Mouse (Mus musculus): ENCODE data around the gene Map3k20.

GRCm38 (mm10) chr2:72333210-72333609 lies 47.8 kb downstream of the Map3k20 start:
- TF ChIP-seq CTCF (IDR thresholded peaks at IDR 0.05; ENCODE audit: low read depth) (no peak), EP300 (IDR thresholded peaks at IDR 0.05; ENCODE audit: low read depth) (no peak)

Measured in liver, postnatal 0 days (tissue).